Mouse (Mus musculus) heart, adult 9 months (tissue): ENCODE data around the gene B9d1.

ENCODE experiments used
- DNase-seq, 2 experiments: peaks; one replicate each; pipeline ENCODE4 v3.0.0; 2022; ENCODE audit warnings: low spot score in 2 of 2

Gene B9d1

GRCm38 (mm10) chr11:61540642-61541041, 35.7 kb downstream of the B9d1 start:
- DNase-seq: no peak

GRCm38 (mm10) chr11:61541106-61541505, 36.2 kb downstream of the B9d1 start:
- DNase-seq: no peak

- DNase-seq: no peak
Observed at GRCm38 (mm10) chr11:61545586-61545985, 40.6 kb downstream of the B9d1 start.

- no peak for DNase-seq
Observed at GRCm38 (mm10) chr11:61546452-61546851, 41.5 kb downstream of the B9d1 start.

DNA sequence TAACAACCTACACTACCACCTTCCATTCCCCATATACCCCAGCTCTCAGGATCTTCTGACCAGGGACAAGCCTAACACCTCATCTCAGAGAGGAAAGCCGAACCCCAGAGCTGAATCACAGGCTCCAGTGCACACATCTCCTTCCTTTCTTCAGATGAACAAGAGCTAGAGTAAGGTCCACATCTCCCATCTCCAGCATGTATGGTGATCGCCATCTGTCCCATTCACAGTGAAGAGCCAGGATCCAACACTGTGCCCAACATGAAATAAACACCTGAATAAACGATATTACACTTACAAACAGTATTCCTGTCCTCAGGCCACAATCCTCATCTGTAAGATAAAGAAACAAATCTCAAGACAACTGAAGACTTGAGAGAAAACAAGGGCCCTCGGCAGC, 42.8 kb downstream of the B9d1 start:
- DNase-seq: no peak

GRCm38 (mm10) chr11:61550631-61551030, 45.7 kb downstream of the B9d1 start:
- no peak for DNase-seq

GRCm38 (mm10) chr11:61553015-61553754, 48.2 kb downstream of the B9d1 start:
- DNase-seq: no peak

DNA sequence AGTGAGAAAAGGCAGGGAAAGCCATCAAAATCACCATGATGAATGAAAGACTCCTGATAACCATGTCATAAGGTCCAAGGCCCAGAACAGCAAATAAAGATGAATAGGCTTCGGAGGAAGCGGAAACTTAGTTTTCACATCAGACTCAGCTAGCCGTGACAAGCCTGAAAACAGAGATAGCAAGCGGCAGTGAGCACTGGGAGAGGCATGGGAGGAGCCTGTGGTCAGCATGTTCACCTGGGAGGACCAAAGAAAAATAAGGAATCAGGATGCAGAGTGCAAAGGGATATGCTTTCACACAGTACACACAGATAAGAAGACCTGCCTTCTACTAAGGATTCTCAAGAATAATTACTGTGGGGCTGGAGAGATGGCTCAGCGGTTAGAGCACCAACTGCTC, 54.6 kb downstream of the B9d1 start:
- DNase-seq: no peak

GRCm38 (mm10) chr11:61562421-61562820, 57.5 kb downstream of the B9d1 start:
- DNase-seq: peak; percentile 42 to 51
